Mouse (Mus musculus) CH12.LX (cell line): ENCODE measurements at regions not wholly inside any gene's neighbourhood (a gene's known extent, or its start where the extent isn't known, plus 50 kb on each side); places are given as distances from the start of the nearest gene placed in this dataset.

Experiments
- DNase-seq: peaks from one replicate; pipeline ENCODE4 v3.0.0-alpha.2; 2013; ENCODE audit errors: extremely low read depth
- H3K27ac ChIP-seq: 2 replicates; pipeline ENCODE4 v1.5.1; 2012; ENCODE audit warnings: low read depth, mild to moderate bottlenecking, control low read depth, moderate library complexity; ENCODE audit not compliant: insufficient read depth
- H3K27me3 ChIP-seq: replicated peaks from 2 replicates; pipeline ENCODE3; 2012; ENCODE audit warnings: inconsistent platforms
- H3K36me3 ChIP-seq, 2 experiments: replicated peaks in 1 of 2; 2 replicates each; pipeline versions ENCODE3 to v1.6.1; 2012; ENCODE audit warnings: inconsistent platforms in 1 of 2, low read length in 1 of 2, mild to moderate bottlenecking in 1 of 2, mixed read lengths in 1 of 2, moderate library complexity in 1 of 2; ENCODE audit not compliant: control insufficient read depth in 1 of 2, insufficient read depth in 1 of 2
- H3K4me1 ChIP-seq, 2 experiments: 2 replicates each; pipeline ENCODE4 v1.6.1; 2012; ENCODE audit warnings: inconsistent platforms in 1 of 2, moderate library complexity in 1 of 2; ENCODE audit not compliant: insufficient read depth in 2 of 2, control insufficient read depth in 1 of 2
- H3K4me2 ChIP-seq: 2 replicates; pipeline ENCODE4 v1.6.1; 2012; ENCODE audit warnings: low read depth, mild to moderate bottlenecking, control low read depth; ENCODE audit not compliant: poor library complexity, insufficient read depth, severe bottlenecking
- H3K4me3 ChIP-seq, 3 experiments: fragments of 150-350 bp in 1 of 3; sonication (generic) in 1 of 3; replicated peaks in 1 of 3; 2 replicates each; pipeline versions ENCODE3 to v1.5.1; 2011 to 2012; ENCODE audit warnings: low read depth in 2 of 3, low read length in 2 of 3, mild to moderate bottlenecking in 2 of 3, moderate library complexity in 2 of 3, control low read depth in 1 of 3, improper control_type of control experiment in 1 of 3, inconsistent platforms in 1 of 3, mixed read lengths in 1 of 3; ENCODE audit not compliant: poor library complexity in 1 of 3
- H3K79me2 ChIP-seq: replicated peaks from 2 replicates; pipeline ENCODE4 v1.6.1; 2012; ENCODE audit warnings: mild to moderate bottlenecking, moderate library complexity; ENCODE audit not compliant: control insufficient read depth, poor library complexity, insufficient read depth, severe bottlenecking; ENCODE audit errors: extremely low read depth
- H3K9ac ChIP-seq: 2 replicates; pipeline ENCODE4 v1.6.1; 2012; ENCODE audit warnings: low read depth, mild to moderate bottlenecking, control low read depth, moderate library complexity; ENCODE audit not compliant: insufficient read depth
- H3K9me3 ChIP-seq: replicated peaks from 2 replicates; pipeline ENCODE3; 2012; ENCODE audit warnings: low read length, inconsistent platforms, mixed read lengths
- CHD1 ChIP-seq: IDR thresholded peaks from 2 replicates; pipeline ENCODE4 v1.6.1; 2012; ENCODE audit warnings: low read depth, low read length, improper control_type of control experiment, inconsistent platforms
- CTCF ChIP-seq, 2 experiments: IDR thresholded peaks in 1 of 2; conservative IDR thresholded peaks in 1 of 2; 2 replicates each; pipeline ENCODE4 v1.5.1; 2011 to 2012; ENCODE audit warnings: low read depth in 2 of 2, low read length in 2 of 2, improper control_type of control experiment in 1 of 2, inconsistent platforms in 1 of 2, mild to moderate bottlenecking in 1 of 2, moderate library complexity in 1 of 2
- E2F4 ChIP-seq: IDR thresholded peaks from 2 replicates; pipeline ENCODE4 v1.6.1; 2011; ENCODE audit warnings: low read depth, low read length, improper control_type of control experiment; ENCODE audit not compliant: insufficient replicate concordance
- ELF1 ChIP-seq: IDR thresholded peaks from 2 replicates; pipeline ENCODE4 v1.6.1; 2014; ENCODE audit warnings: low read depth, mild to moderate bottlenecking, inconsistent platforms, low read length, improper control_type of control experiment
- MEF2A ChIP-seq: IDR thresholded peaks from 2 replicates; pipeline ENCODE4 v1.6.1; 2014; ENCODE audit warnings: low read depth, mild to moderate bottlenecking, inconsistent platforms, low read length, improper control_type of control experiment, borderline replicate concordance
- MXI1 ChIP-seq: IDR thresholded peaks from 2 replicates; pipeline ENCODE4 v1.6.1; 2011; ENCODE audit warnings: mild to moderate bottlenecking, low read depth, low read length, improper control_type of control experiment
- MYC ChIP-seq: IDR thresholded peaks from 2 replicates; pipeline ENCODE4 v1.6.1; 2011; ENCODE audit warnings: low read depth, mild to moderate bottlenecking, improper control_type of control experiment, low read length
- RAD21 ChIP-seq: IDR thresholded peaks from 2 replicates; pipeline ENCODE4 v1.6.1; 2011; ENCODE audit warnings: low read depth, mild to moderate bottlenecking, low read length, improper control_type of control experiment, moderate library complexity
- SIN3A ChIP-seq: IDR thresholded peaks from 2 replicates; pipeline ENCODE4 v1.6.1; 2012; ENCODE audit warnings: low read length, improper control_type of control experiment, inconsistent platforms
- SMC3 ChIP-seq: IDR thresholded peaks from 2 replicates; pipeline ENCODE4 v1.6.1; 2011; ENCODE audit warnings: low read depth, low read length, improper control_type of control experiment
- UBTF ChIP-seq: IDR thresholded peaks from 2 replicates; pipeline ENCODE4 v1.6.1; 2012; ENCODE audit warnings: low read depth, mild to moderate bottlenecking, inconsistent platforms, low read length, improper control_type of control experiment, moderate library complexity
- USF1 ChIP-seq: IDR thresholded peaks from 2 replicates; pipeline ENCODE4 v1.6.1; 2014; ENCODE audit warnings: low read depth, mild to moderate bottlenecking, inconsistent platforms, low read length, improper control_type of control experiment
- USF2 ChIP-seq: conservative IDR thresholded peaks from 2 replicates; pipeline ENCODE4 v1.6.1; 2011; ENCODE audit warnings: low read depth, low read length, improper control_type of control experiment
- ZMIZ1 ChIP-seq: IDR thresholded peaks from 2 replicates; pipeline ENCODE4 v1.6.1; 2012; ENCODE audit warnings: low read depth, mild to moderate bottlenecking, inconsistent platforms, low read length, improper control_type of control experiment
- dilution Hi-C: fragments of 300-500 bp; cut with MboI; formaldehyde crosslinking; loops from 2 replicates; pipeline ENCODE4 v1.14.3; 2020; ENCODE audit warnings: low sequenced_read_pairs; ENCODE audit not compliant: extremely low pct_unique_long_range_greater_than_20kb, extremely low pct_ligation_motif_present
- in situ Hi-C: fragments of 300-500 bp; cut with MboI; formaldehyde crosslinking; loops from 3 replicates; pipeline ENCODE4 v1.14.3; 2019; ENCODE audit warnings: low sequenced_read_pairs, low pct_ligation_motif_present, low pct_unique_long_range_greater_than_20kb, mixed read lengths

- H3K27ac ChIP-seq, result no peak overlapping the region
- H3K79me2 ChIP-seq, result no peaks in the 10 kb centered on the region
- no peak overlapping the region for H3K9ac ChIP-seq
- H3K27me3 ChIP-seq, result no peaks in the 10 kb centered on the region
- in situ Hi-C loops, result no loop called here
- dilution Hi-C loops, result no loop called here
- no peaks in the 10 kb centered on the region for H3K4me1 ChIP-seq
- no peak overlapping the region for H3K4me3 ChIP-seq
- no peak for TF ChIP-seq MXI1
- TF ChIP-seq USF1, result no peak
- TF ChIP-seq E2F4, result no peak
- no peak for TF ChIP-seq UBTF
- TF ChIP-seq CTCF (conservative IDR thresholded peaks at IDR 0.05 in 1 of 2, IDR thresholded peaks at IDR 0.05 in 1 of 2; ENCODE audit: low read depth in 2 of 2, low read length in 2 of 2), result no peak
- no peak for TF ChIP-seq ZMIZ1
- no peak for TF ChIP-seq MYC
- TF ChIP-seq SIN3A, result no peak
- no peak for TF ChIP-seq ELF1
- TF ChIP-seq MEF2A, result no peak
- no peak for TF ChIP-seq USF2
- H3K36me3 ChIP-seq, result no peaks in the 10 kb centered on the region
- DNase-seq, result no peak
- H3K9me3 ChIP-seq, result no peaks in the 10 kb centered on the region
- H3K4me2 ChIP-seq, result no peak overlapping the region
Observed at GRCm38 (mm10) chr12:48929035-48929434, 453.4 kb upstream of the Foxg1 start.

GRCm38 (mm10) chr12:48946505-48946904 is 436.0 kb upstream of the Foxg1 start:
- no peaks in the 10 kb centered on the region for H3K27me3 ChIP-seq
- H3K9ac ChIP-seq, result no peak overlapping the region
- H3K4me1 ChIP-seq, result no peaks in the 10 kb centered on the region
- in situ Hi-C loops, result no loop called here
- no peaks in the 10 kb centered on the region for H3K9me3 ChIP-seq
- TF ChIP-seq CTCF (conservative IDR thresholded peaks at IDR 0.05 in 1 of 2, IDR thresholded peaks at IDR 0.05 in 1 of 2; ENCODE audit: low read depth in 2 of 2, low read length in 2 of 2) (peak; percentile 33 to 53; a peak in 3 of 4 replicates), RAD21 (peak; percentile 11), SMC3 (peak; percentile 46), CHD1 (no peak)
- no peak overlapping the region for H3K4me3 ChIP-seq
- no peak overlapping the region for H3K27ac ChIP-seq
- H3K4me2 ChIP-seq, result no peak overlapping the region
- DNase-seq, result peak; percentile 12
- H3K79me2 ChIP-seq, result no peaks in the 10 kb centered on the region
- H3K36me3 ChIP-seq, result no peaks in the 10 kb centered on the region
- dilution Hi-C loops, result no loop called here
